Mouse (Mus musculus) heart, embryonic 13.5 days (tissue): ENCODE results near the gene Arhgef3. TPM values are rescaled to one million over a fixed set of nuclear protein-coding genes. Genes with fewer than 3 reads are reported as not detected.

Experiments used
- ATAC-seq: fragments of 200-750 bp; cut with Nextera tagmentation; 2 replicates; pipeline ENCODE4 v1.8.0; 2017; ENCODE audit warnings: moderate TSS enrichment; ENCODE audit not compliant: insufficient number of reproducible peaks, low FRiP score, low TSS enrichment; ENCODE audit errors: extremely low read depth
- H3K27ac ChIP-seq: fragments of 300-500 bp; sonication (generic); replicated peaks from 2 replicates; pipeline ENCODE4 v1.5.1; 2015; ENCODE audit warnings: moderate library complexity, mild to moderate bottlenecking, inconsistent platforms
- H3K27me3 ChIP-seq: fragments of 300-500 bp; sonication (generic); replicated peaks from 2 replicates; pipeline ENCODE4 v1.6.1; 2015; ENCODE audit warnings: mild to moderate bottlenecking, inconsistent platforms
- H3K36me3 ChIP-seq: fragments of 300-500 bp; sonication (generic); 2 replicates; pipeline ENCODE4 v1.6.1; 2015; ENCODE audit warnings: mild to moderate bottlenecking, inconsistent platforms
- H3K4me1 ChIP-seq: fragments of 300-500 bp; sonication (generic); 2 replicates; pipeline ENCODE4 v1.6.1; 2015; ENCODE audit warnings: inconsistent platforms
- H3K4me2 ChIP-seq: fragments of 300-500 bp; sonication (generic); 2 replicates; pipeline ENCODE4 v1.6.1; 2015; ENCODE audit warnings: inconsistent platforms, mild to moderate bottlenecking, moderate library complexity
- H3K4me3 ChIP-seq: fragments of 300-500 bp; sonication (generic); 2 replicates; pipeline ENCODE4 v1.5.1; 2015; ENCODE audit warnings: moderate library complexity, mild to moderate bottlenecking, inconsistent platforms
- H3K9ac ChIP-seq: fragments of 300-500 bp; sonication (generic); 2 replicates; pipeline ENCODE4 v1.6.1; 2015; ENCODE audit warnings: inconsistent platforms, mild to moderate bottlenecking, moderate library complexity
- H3K9me3 ChIP-seq: fragments of 300-500 bp; sonication (generic); 2 replicates; pipeline ENCODE4 v1.6.1; 2016; ENCODE audit warnings: inconsistent platforms
- WGBS: fragments of 180-500 bp; shearing (Covaris S2); methylation state at CpG from one replicate; pipeline ENCODE4 v1.1.7; 2015; ENCODE audit warnings: mixed read lengths; 5-methylcytosine and 5-hydroxymethylcytosine counted together
- polyA plus RNA-seq: library from polyadenylated mRNA; unstranded; fragments of >200 nt; fragmentation: Nextera tagmentation; extraction: Ambion mirVana; gene quantifications from 2 replicates; pipeline ENCODE4 v1.2.1, GENCODE M21; 2015

The Arhgef3 gene
- polyA plus RNA-seq, 1 experiment from 2014 or later = 13.2 TPM

DNA sequence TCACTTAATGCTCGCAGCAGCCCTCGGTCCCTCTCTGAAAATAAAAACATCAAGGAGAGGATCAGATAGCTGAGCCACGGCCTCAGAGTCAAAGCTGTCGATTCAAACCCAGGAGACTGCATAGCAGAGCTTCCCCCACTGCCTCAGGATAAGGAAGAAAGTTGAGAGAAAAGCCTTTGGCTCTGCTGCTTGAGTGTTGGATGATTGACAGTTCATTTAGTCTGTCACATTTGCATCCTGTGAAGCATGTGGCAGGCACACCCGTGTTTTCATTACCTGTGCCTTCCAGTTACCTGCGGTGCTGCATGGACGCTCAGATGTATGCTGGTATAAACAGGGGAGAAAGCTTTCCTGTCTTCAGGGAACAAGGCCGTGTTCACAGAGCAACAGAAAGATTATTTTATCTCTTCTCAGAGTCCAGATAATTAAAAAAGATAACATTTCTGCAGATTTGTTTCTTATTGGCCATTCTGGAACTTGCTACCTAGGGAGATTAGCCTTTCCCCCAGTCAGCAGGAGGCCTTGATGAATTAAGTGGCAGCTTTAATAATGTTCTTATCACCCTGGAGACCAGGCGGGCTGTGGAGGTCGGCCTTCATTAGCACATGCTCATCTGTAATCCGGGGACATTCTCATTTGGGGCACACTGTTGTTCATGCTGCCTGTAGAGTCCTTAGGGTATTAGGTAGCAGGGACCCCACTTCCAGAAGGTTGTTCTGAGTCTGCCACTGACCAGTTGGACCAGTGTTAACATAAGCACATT lies 157.6 kb downstream of the Arhgef3 start:
- Histone ChIP-seq H3K27ac (no peak overlapping the region), H3K4me1 (peaks cover 16% of the 10 kb centered on the region), H3K9ac (0 out of 2 replicates have a peak overlapping the region, but pooled peaks have one; percentile 28), H3K27me3 (no peaks in the 10 kb centered on the region), H3K9me3 (no peaks in the 10 kb centered on the region), H3K4me3 (no peak overlapping the region), H3K4me2 (no peak overlapping the region), H3K36me3 (no peaks in the 10 kb centered on the region)
- WGBS = 31% methylated on average over 11 of the region's 11 CpGs
- no peak for ATAC-seq

DNA sequence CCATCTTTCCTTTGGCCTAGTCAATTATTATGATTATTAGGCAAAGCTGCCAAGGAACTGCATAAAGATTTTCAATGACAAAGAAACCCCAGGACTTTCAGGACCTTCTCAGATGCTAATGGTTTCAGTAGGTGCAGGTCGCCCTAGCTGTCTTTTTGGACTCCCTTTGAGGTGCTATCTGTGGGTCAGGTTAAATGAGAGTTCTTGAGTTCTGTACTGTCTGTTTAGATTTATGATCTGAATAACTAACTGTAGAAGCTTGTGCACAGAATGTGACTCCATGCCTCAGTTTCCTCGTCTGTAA lies 158.1 kb downstream of the Arhgef3 start:
- no peak overlapping the region for H3K9ac ChIP-seq
- ATAC-seq = no peak
- H3K36me3 ChIP-seq = no peaks in the 10 kb centered on the region
- H3K4me1 ChIP-seq = peaks cover 13% of the 10 kb centered on the region
- H3K27me3 ChIP-seq = no peaks in the 10 kb centered on the region
- H3K4me3 ChIP-seq = no peak overlapping the region
- no peak overlapping the region for H3K27ac ChIP-seq
- H3K4me2 ChIP-seq = no peak overlapping the region
- 77% methylated on average over 2 of the region's 2 CpGs for WGBS
- no peaks in the 10 kb centered on the region for H3K9me3 ChIP-seq

DNA sequence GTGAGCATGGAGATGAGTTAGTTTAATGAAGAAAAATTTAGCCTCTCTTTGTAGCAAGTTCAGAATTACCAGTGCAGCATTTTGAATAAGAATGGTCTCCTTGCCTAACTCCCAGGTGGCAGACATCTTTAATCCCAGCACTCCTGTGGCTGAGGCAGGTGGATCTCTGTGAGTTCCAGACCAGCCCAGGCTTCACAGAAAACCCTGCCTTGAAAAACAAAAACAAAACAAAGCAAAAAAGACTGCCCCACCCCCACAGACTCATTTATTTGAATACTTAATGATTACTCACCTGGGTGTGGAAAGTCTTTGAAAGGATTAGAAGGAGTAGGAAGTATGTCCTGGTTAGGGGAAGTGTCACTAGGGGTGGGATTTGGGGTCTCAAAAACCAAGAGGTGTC lies 158.5 kb downstream of the Arhgef3 start:
- no peak overlapping the region for H3K27ac ChIP-seq
- H3K9ac ChIP-seq = no peak overlapping the region
- H3K4me1 ChIP-seq = peaks cover 13% of the 10 kb centered on the region
- ATAC-seq = no peak
- H3K36me3 ChIP-seq = no peaks in the 10 kb centered on the region
- H3K4me2 ChIP-seq = no peak overlapping the region
- no peaks in the 10 kb centered on the region for H3K27me3 ChIP-seq
- H3K4me3 ChIP-seq = no peak overlapping the region
- no peaks in the 10 kb centered on the region for H3K9me3 ChIP-seq

DNA sequence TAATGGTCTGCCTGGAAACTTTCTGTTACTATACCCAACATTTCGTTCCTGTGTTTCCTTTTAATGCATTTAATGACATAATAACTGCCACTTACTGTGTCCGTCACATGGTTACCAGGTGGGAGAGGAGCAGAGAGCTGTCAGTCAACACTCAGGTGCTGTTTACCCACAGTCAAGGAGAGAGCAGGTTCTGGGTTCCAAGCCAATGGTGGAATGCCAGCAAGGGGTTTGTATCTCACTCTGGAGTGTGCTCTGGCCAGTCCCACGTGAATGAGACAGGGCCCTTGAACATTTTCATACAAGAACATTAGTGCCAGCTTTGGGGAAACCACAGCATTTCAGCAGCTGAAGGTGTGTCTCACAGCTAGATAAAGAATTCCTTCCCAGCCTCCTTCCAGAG lies 162.6 kb downstream of the Arhgef3 start:
- no peaks in the 10 kb centered on the region for H3K27me3 ChIP-seq
- no peaks in the 10 kb centered on the region for H3K9me3 ChIP-seq
- WGBS = 82% methylated on average over 3 of the region's 3 CpGs
- H3K4me2 ChIP-seq = no peak overlapping the region
- H3K4me3 ChIP-seq = no peak overlapping the region
- no peak overlapping the region for H3K27ac ChIP-seq
- H3K9ac ChIP-seq = no peak overlapping the region
- ATAC-seq = no peak
- H3K4me1 ChIP-seq = peaks cover 4% of the 10 kb centered on the region
- H3K36me3 ChIP-seq = no peaks in the 10 kb centered on the region

DNA sequence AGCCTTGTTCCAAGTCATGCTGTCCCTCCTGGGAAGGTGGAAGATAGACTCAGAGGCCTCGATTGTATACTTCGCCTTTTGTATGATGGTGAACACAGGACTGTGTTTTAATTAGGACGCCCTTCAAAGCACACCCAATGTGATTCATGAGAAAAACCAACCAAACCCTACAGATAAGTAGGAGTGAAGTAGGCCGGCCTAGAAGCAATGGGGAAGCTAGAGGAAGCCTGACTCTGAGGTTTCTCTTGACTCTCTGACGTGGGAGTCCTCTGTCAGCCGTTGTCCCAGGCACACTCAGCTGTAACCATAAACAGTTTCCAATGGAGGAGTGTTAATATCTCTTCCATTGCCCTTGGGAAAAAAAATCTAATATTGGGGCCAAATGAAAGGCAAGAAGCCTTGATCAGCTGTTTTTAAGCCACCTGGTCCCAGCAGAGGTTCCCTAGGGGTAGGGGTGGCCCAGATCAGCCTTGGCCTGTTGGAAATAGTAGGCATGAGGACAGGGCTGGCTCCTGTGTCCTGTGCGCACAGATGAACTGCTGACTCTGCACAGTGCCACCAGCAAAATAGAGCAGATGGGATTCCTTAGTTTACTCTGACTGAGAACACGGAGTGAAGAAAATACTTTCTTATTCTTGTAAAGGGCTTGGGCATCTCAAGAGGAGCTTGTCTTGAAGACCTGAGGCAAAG lies 165.6 kb downstream of the Arhgef3 start:
- Histone ChIP-seq H3K27ac (no peak overlapping the region), H3K9me3 (no peaks in the 10 kb centered on the region), H3K4me1 (peaks cover 16% of the 10 kb centered on the region), H3K4me3 (no peak overlapping the region), H3K4me2 (no peak overlapping the region), H3K36me3 (no peaks in the 10 kb centered on the region), H3K9ac (no peak overlapping the region), H3K27me3 (no peaks in the 10 kb centered on the region)
- WGBS = 78% methylated on average over 8 of the region's 8 CpGs
- no peak for ATAC-seq

DNA sequence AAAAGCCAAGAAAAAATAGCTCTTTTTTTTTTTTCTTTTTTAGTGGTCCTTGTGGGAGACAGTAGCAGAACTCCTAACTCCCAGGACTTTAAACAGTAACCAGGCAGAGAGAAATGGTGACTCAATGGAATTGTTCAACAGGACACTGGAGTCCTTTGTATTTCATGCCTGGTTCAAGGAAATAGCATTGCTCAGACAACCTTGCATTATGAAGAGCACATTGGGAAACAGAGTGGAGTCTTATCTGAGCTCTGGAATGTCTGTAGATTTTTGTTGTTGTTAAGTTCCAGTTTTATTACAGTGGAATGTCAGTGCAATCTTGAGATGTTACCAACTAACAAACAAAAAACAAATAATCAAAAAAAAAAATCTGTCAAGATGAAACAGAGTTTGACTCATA lies 169.3 kb downstream of the Arhgef3 start:
- H3K36me3 ChIP-seq = no peaks in the 10 kb centered on the region
- no peak overlapping the region for H3K4me2 ChIP-seq
- H3K4me1 ChIP-seq = peaks cover 30% of the 10 kb centered on the region
- H3K27ac ChIP-seq = no peak overlapping the region
- no peak overlapping the region for H3K4me3 ChIP-seq
- H3K9me3 ChIP-seq = no peaks in the 10 kb centered on the region
- no peaks in the 10 kb centered on the region for H3K27me3 ChIP-seq
- no peak for ATAC-seq
- H3K9ac ChIP-seq = no peak overlapping the region

DNA sequence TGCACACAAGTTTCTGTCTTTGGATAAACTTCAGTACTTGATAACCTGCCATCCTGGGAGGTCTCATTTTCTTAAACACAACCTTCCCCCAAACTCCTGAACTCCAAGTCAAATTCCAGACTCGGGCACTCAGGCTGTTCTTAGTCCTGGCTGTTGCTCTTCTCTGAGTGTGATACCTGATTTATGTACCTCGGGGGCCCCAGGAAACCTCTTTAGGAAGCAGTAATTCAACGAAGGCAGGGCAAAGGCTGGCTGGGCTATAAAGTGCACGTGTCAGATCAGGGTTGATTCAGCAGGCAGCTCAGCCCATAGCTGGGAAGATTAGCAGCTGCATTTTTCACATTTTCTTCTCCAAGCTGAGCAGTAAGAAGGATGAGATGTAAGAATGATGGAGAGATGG lies 171.5 kb downstream of the Arhgef3 start:
- WGBS = 34% methylated on average over 4 of the region's 4 CpGs
- no peak for ATAC-seq
- H3K36me3 ChIP-seq = no peaks in the 10 kb centered on the region
- peaks cover 38% of the 10 kb centered on the region for H3K4me1 ChIP-seq
- no peak overlapping the region for H3K4me3 ChIP-seq
- H3K27ac ChIP-seq = no peak overlapping the region
- H3K4me2 ChIP-seq = no peak overlapping the region
- H3K9ac ChIP-seq = no peak overlapping the region
- H3K9me3 ChIP-seq = no peaks in the 10 kb centered on the region
- no peaks in the 10 kb centered on the region for H3K27me3 ChIP-seq

DNA sequence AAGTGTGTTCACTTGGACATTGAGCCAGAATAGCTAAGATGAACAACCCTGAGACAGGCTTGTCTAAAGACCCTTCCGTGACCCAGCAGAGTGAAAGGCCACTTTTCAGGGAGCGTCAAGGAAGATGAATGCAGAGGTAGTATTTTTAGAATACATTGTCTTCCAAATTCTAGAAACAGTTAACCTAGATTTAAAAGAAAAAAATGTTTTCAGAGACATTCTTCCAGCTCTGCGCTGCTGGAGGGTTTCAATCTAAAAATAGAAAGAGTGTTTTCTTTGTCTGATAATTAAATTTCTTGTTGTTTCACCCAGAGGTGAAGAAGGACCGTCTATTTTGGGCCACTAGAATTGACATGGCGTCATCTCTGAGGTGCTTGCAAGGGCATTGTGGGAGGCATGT lies 174.4 kb downstream of the Arhgef3 start:
- no peak overlapping the region for H3K27ac ChIP-seq
- 25% methylated on average over 5 of the region's 5 CpGs for WGBS
- H3K4me3 ChIP-seq = no peak overlapping the region
- H3K4me2 ChIP-seq = no peak overlapping the region
- no peak overlapping the region for H3K9ac ChIP-seq
- H3K36me3 ChIP-seq = no peaks in the 10 kb centered on the region
- peaks cover 29% of the 10 kb centered on the region for H3K4me1 ChIP-seq
- ATAC-seq = no peak
- no peaks in the 10 kb centered on the region for H3K27me3 ChIP-seq
- no peaks in the 10 kb centered on the region for H3K9me3 ChIP-seq

DNA sequence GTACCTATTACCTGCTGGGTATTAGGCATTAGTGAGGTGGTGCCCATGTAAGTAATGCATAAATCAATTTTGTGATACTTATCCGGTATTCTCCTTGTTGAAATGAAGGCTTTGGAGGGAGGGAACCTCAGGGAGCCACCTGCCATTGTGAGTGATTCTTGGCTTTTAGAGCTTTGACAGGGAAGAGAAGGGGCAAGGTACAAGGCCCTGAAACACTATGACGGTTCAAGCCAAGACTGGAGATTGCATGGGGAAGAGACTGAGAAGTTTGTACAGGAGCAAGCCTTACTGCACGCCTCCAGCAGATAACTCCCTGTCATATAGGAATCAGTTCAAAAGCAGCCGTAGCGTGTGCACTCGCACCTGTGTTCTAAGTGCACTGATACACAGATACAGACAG lies 177.4 kb downstream of the Arhgef3 start:
- H3K36me3 ChIP-seq = no peaks in the 10 kb centered on the region
- no peak overlapping the region for H3K4me3 ChIP-seq
- no peaks in the 10 kb centered on the region for H3K27me3 ChIP-seq
- WGBS = 78% methylated on average over 6 of the region's 6 CpGs
- no peaks in the 10 kb centered on the region for H3K9me3 ChIP-seq
- no peak overlapping the region for H3K9ac ChIP-seq
- H3K4me1 ChIP-seq = peaks cover 21% of the 10 kb centered on the region
- H3K4me2 ChIP-seq = no peak overlapping the region
- H3K27ac ChIP-seq = no peak overlapping the region
- no peak for ATAC-seq

DNA sequence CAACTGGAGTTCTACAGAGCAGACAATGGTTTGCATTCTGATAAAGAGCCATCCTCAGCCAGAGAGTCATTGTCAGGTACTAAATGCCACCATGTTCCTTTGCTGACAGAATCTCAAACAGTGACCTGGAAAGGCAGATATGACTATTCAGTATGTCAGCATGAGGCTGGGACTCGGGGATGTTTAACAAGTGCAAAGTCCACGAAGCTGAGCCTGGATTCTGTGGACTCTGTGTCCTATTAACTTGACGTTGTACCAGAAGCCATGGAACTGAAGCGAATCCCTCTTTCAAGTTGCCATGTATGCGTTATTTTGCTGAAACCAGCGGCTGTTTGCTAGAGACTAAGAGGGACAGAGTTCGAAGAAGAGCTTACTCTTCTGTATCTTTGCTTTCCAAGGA lies 181.1 kb downstream of the Arhgef3 start:
- Histone ChIP-seq H3K27me3 (no peaks in the 10 kb centered on the region), H3K27ac (no peak overlapping the region), H3K4me2 (no peak overlapping the region), H3K9ac (no peak overlapping the region), H3K4me1 (peaks cover 24% of the 10 kb centered on the region), H3K4me3 (no peak overlapping the region), H3K9me3 (no peaks in the 10 kb centered on the region), H3K36me3 (no peaks in the 10 kb centered on the region)
- 82% methylated on average over 7 of the region's 7 CpGs for WGBS
- ATAC-seq = no peak

DNA sequence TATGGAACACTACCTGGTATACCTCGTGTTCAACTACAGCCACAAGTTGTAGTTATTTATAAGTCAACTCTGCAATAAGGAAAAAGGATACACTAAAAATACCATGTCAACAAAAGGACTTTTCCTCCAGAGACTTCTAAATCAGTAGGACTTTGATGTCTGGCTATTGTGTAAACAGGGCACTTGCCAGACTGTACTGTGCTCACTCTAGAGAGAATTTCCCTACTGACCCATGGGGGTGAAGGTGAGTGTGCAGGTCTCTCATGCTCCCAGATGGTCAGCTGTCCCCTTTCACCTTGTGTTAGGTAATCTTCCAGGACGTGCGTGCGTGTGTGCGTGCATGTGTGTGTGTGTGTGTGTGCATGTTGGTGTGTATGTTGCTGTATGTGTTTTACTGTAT lies 182.3 kb downstream of the Arhgef3 start:
- Histone ChIP-seq H3K27ac (no peak overlapping the region), H3K9ac (no peak overlapping the region), H3K4me2 (no peak overlapping the region), H3K27me3 (no peaks in the 10 kb centered on the region), H3K4me1 (peaks cover 24% of the 10 kb centered on the region), H3K36me3 (no peaks in the 10 kb centered on the region), H3K4me3 (no peak overlapping the region), H3K9me3 (no peaks in the 10 kb centered on the region)
- 71% methylated on average over 5 of the region's 5 CpGs for WGBS
- no peak for ATAC-seq

DNA sequence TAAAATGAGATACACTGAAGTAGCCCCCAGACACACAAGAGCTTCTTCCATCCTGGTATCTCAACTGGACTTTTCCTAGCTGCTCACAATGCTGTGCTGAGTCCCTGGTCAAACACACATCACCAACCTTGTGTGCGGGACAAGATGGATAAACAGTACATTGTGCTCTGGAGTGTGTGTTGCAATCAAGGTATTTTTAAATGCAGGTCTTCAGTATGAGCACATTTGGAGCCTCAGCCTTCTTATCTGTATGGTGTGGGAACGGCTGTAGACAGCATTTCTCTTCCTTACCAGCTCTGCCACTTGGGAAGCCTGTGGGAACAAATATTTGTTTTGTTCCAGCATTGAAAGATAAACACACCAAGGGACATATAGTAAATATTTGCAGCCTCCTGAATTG lies 184.2 kb downstream of the Arhgef3 start:
- peaks cover 24% of the 10 kb centered on the region for H3K4me1 ChIP-seq
- no peak for ATAC-seq
- no peaks in the 10 kb centered on the region for H3K27me3 ChIP-seq
- no peak overlapping the region for H3K27ac ChIP-seq
- no peaks in the 10 kb centered on the region for H3K36me3 ChIP-seq
- 41% methylated on average over 2 of the region's 2 CpGs for WGBS
- H3K9ac ChIP-seq = no peak overlapping the region
- no peaks in the 10 kb centered on the region for H3K9me3 ChIP-seq
- H3K4me2 ChIP-seq = no peak overlapping the region
- no peak overlapping the region for H3K4me3 ChIP-seq
